Mouse (Mus musculus): ENCODE results near the gene Arhgap15. TPM values are rescaled to one million over a fixed set of nuclear protein-coding genes. Genes with fewer than 3 reads are reported as not detected.

Arhgap15 gene
- total and polyA plus RNA-seq, 2 experiments: 0.12 to 2.4 TPM

DNA sequence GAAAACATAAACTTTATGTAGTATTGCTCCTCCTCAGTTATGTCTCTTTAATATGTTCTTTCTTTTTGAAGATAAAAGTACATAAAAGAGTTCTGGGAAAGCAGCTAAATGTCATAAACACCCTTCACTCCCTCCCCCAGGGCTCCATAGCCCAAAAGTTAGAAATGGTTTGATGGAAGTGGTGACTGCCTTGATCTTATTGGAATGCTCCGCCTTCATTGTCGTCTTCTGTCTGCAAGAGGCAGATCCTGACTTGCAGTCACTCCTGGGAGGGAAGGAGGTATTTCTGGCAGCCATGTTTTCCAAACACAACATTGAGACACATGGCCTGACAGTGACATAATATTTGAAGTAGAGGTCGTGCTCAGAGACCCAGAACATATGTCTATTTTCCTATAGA is 375.5 kb downstream of the Arhgap15 start:
- no peaks in the 10 kb centered on the region for H3K27me3 ChIP-seq (ENCODE audit: control insufficient read depth, insufficient read depth, low read length)
- whole genome bisulfite sequencing: 74% methylated on average over 3 of the region's 3 CpGs
- H3K9ac ChIP-seq (ENCODE audit: low read depth, low read length): no peak overlapping the region
- TF ChIP-seq POLR2A (IDR thresholded peaks at IDR 0.05; ENCODE audit: extremely low read depth, insufficient read depth, low read length) (no peak), CTCF (IDR thresholded peaks at IDR 0.05; ENCODE audit: low read depth, low read length) (no peak)
- no peak overlapping the region for H3K4me3 ChIP-seq (ENCODE audit: insufficient read depth, low read depth, low read length)
- no peaks in the 10 kb centered on the region for H3K79me2 ChIP-seq (ENCODE audit: control insufficient read depth, insufficient read depth, low read length)
- no peaks in the 10 kb centered on the region for H3K4me1 ChIP-seq (ENCODE audit: control insufficient read depth, insufficient read depth, low read length)
- H3K36me3 ChIP-seq (ENCODE audit: control insufficient read depth, insufficient read depth, low read length): no peaks in the 10 kb centered on the region
- no peak overlapping the region for H3K27ac ChIP-seq (replicated peaks; ENCODE audit: insufficient read depth, low read depth, low read length)
- DNase-seq (ENCODE audit: extremely low read depth, low read depth, low spot score): no peak

DNA sequence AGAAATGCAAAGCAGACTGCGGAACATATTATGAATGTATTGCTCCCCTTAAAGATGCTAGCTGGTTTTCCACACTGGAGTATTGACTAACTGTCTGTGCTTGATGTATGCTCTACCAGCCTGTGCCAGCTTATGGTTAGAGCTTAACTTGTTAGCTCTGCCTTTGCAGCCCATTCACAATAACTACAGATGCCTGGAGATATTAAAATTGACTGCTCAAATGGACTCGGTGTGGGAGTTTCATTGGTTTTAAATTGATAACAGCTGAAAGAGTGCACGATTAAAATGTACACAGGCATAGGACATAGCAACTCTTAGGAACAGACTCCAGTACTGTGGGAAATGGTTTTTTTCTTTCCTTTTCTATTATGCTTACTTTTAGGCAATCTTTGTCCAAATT is 376.1 kb downstream of the Arhgap15 start:
- no peak overlapping the region for H3K27ac ChIP-seq (replicated peaks; ENCODE audit: insufficient read depth, low read depth, low read length)
- H3K27me3 ChIP-seq (ENCODE audit: control insufficient read depth, insufficient read depth, low read length): no peaks in the 10 kb centered on the region
- 90% methylated on average over 3 of the region's 3 CpGs for WGBS
- H3K79me2 ChIP-seq (ENCODE audit: control insufficient read depth, insufficient read depth, low read length): no peaks in the 10 kb centered on the region
- no peaks in the 10 kb centered on the region for H3K36me3 ChIP-seq (ENCODE audit: control insufficient read depth, insufficient read depth, low read length)
- no peaks in the 10 kb centered on the region for H3K4me1 ChIP-seq (ENCODE audit: control insufficient read depth, insufficient read depth, low read length)
- H3K9ac ChIP-seq (ENCODE audit: low read depth, low read length): no peak overlapping the region
- no peak for TF ChIP-seq CTCF (IDR thresholded peaks at IDR 0.05; ENCODE audit: low read depth, low read length)
- no peak for TF ChIP-seq POLR2A (IDR thresholded peaks at IDR 0.05; ENCODE audit: extremely low read depth, insufficient read depth, low read length)
- DNase-seq (ENCODE audit: extremely low read depth, low read depth, low spot score): no peak
- H3K4me3 ChIP-seq (ENCODE audit: insufficient read depth, low read depth, low read length): no peak overlapping the region

DNA sequence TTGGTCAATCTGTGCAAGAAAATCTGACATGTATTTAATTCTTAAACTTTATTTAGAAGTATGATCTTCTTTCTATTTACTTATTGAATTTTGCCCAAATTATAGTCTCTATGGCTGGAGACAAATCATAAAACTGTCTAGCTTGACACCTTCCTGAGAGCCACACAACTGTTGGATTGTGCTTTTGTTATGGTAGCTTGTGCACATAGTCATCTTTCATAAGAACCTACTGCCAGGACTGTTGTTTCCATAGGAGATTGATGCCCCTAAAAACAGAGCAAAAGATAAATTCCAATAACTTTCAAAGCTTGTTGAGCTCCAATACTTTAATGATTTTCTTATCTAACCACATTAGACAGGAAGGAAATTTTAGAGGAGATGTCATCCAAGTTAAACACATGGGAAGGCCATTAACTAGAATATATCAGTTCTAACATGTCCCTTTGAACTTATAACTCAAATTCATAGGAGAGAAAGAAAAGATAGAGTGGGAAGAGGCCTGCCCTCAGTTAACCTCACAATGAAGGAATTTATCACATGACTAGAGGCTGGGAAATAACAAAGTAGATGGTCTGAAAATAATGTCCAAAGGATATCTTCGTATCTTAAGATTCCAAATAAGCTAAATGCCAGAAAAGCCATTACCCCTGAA is 377.5 kb downstream of the Arhgap15 start:
- H3K4me3 ChIP-seq (ENCODE audit: insufficient read depth, low read depth, low read length): no peak overlapping the region
- no peaks in the 10 kb centered on the region for H3K4me1 ChIP-seq (ENCODE audit: control insufficient read depth, insufficient read depth, low read length)
- TF ChIP-seq CTCF (IDR thresholded peaks at IDR 0.05; ENCODE audit: low read depth, low read length): no peak
- TF ChIP-seq POLR2A (IDR thresholded peaks at IDR 0.05; ENCODE audit: extremely low read depth, insufficient read depth, low read length): no peak
- H3K27me3 ChIP-seq (ENCODE audit: control insufficient read depth, insufficient read depth, low read length): no peaks in the 10 kb centered on the region
- no peaks in the 10 kb centered on the region for H3K36me3 ChIP-seq (ENCODE audit: control insufficient read depth, insufficient read depth, low read length)
- no peak overlapping the region for H3K9ac ChIP-seq (ENCODE audit: low read depth, low read length)
- no peak for DNase-seq (ENCODE audit: extremely low read depth, low read depth, low spot score)
- WGBS: 63% methylated on average over 1 of the region's 1 CpGs
- H3K27ac ChIP-seq (replicated peaks; ENCODE audit: insufficient read depth, low read depth, low read length): no peak overlapping the region
- no peaks in the 10 kb centered on the region for H3K79me2 ChIP-seq (ENCODE audit: control insufficient read depth, insufficient read depth, low read length)

DNA sequence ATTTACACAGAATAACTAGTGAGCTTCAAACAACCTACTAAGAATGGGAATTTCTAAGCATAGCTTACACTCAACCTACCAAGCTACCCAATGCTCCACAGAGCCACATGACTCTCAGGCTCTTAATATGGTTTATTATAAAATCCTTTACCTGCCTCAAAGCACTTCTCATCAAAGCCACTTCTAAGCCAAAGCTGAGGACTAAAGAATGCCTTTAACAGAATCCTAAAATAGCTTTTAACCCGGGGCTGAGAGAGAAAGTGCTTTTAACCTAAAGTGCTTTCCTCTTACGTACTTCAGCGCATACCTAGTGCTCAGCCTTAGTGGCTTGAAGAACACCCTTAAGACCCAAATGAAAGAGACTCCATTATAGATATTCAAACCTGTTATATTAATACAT is 380.9 kb downstream of the Arhgap15 start:
- Histone ChIP-seq H3K4me3 (ENCODE audit: insufficient read depth, low read depth, low read length) (no peak overlapping the region), H3K27ac (replicated peaks; ENCODE audit: insufficient read depth, low read depth, low read length) (no peak overlapping the region), H3K79me2 (ENCODE audit: control insufficient read depth, insufficient read depth, low read length) (no peaks in the 10 kb centered on the region), H3K36me3 (ENCODE audit: control insufficient read depth, insufficient read depth, low read length) (no peaks in the 10 kb centered on the region), H3K27me3 (ENCODE audit: control insufficient read depth, insufficient read depth, low read length) (no peaks in the 10 kb centered on the region), H3K4me1 (ENCODE audit: control insufficient read depth, insufficient read depth, low read length) (no peaks in the 10 kb centered on the region), H3K9ac (ENCODE audit: low read depth, low read length) (no peak overlapping the region)
- WGBS: 80% methylated on average over 3 of the region's 3 CpGs
- TF ChIP-seq POLR2A (IDR thresholded peaks at IDR 0.05; ENCODE audit: extremely low read depth, insufficient read depth, low read length): no peak
- TF ChIP-seq CTCF (IDR thresholded peaks at IDR 0.05; ENCODE audit: low read depth, low read length): no peak
- DNase-seq (ENCODE audit: extremely low read depth, low read depth, low spot score): no peak

DNA sequence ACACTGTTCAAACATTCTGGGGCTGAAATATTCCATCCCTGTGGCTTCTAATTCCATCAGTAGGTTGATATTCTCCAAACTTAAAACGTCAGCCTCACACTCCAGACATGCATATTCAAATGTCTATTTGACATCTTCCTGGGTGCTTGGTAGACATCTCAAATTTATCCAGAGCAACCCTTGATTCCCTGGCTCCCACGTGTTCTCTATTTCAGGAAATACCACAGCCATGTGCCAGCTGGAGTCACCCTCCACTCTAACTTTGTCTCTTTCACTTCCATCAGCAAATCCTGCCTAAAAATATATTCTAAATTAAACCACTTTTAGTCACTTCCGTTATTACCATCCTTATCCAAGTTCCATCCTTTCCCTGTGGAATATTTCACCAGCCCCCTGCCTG is 382.6 kb downstream of the Arhgap15 start:
- Histone ChIP-seq H3K9ac (ENCODE audit: low read depth, low read length) (no peak overlapping the region), H3K79me2 (ENCODE audit: control insufficient read depth, insufficient read depth, low read length) (no peaks in the 10 kb centered on the region), H3K27ac (replicated peaks; ENCODE audit: insufficient read depth, low read depth, low read length) (no peak overlapping the region), H3K4me3 (ENCODE audit: insufficient read depth, low read depth, low read length) (no peak overlapping the region), H3K4me1 (ENCODE audit: control insufficient read depth, insufficient read depth, low read length) (no peaks in the 10 kb centered on the region), H3K36me3 (ENCODE audit: control insufficient read depth, insufficient read depth, low read length) (no peaks in the 10 kb centered on the region), H3K27me3 (ENCODE audit: control insufficient read depth, insufficient read depth, low read length) (no peaks in the 10 kb centered on the region)
- no peak for TF ChIP-seq CTCF (IDR thresholded peaks at IDR 0.05; ENCODE audit: low read depth, low read length)
- TF ChIP-seq POLR2A (IDR thresholded peaks at IDR 0.05; ENCODE audit: extremely low read depth, insufficient read depth, low read length): no peak
- WGBS: 68% methylated on average over 3 of the region's 3 CpGs
- no peak for DNase-seq (ENCODE audit: extremely low read depth, low read depth, low spot score)

DNA sequence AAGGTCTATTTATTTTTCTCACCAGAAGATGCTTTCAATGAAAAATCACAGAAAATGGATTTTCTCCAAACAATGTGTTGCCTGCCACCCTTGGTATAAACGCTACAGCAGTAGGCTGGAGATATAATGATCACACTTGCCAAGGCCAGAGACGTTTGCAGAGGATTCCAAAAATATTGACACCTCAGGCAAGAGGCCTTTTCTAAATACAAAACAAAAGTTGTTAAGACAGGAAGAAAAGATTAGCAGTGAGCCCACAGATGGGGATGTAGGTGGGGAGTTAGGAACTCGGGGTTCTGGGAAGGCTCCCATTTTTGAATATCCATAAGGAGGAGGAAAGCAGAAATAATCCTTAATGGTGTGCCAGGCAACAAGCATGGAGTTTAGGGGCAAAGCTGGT is 386.2 kb downstream of the Arhgap15 start:
- 64% methylated on average over 3 of the region's 3 CpGs for WGBS
- no peaks in the 10 kb centered on the region for H3K4me1 ChIP-seq (ENCODE audit: control insufficient read depth, insufficient read depth, low read length)
- no peaks in the 10 kb centered on the region for H3K79me2 ChIP-seq (ENCODE audit: control insufficient read depth, insufficient read depth, low read length)
- no peak for DNase-seq (ENCODE audit: extremely low read depth, low read depth, low spot score)
- no peak overlapping the region for H3K9ac ChIP-seq (ENCODE audit: low read depth, low read length)
- no peaks in the 10 kb centered on the region for H3K36me3 ChIP-seq (ENCODE audit: control insufficient read depth, insufficient read depth, low read length)
- TF ChIP-seq POLR2A (IDR thresholded peaks at IDR 0.05; ENCODE audit: extremely low read depth, insufficient read depth, low read length) (no peak), CTCF (IDR thresholded peaks at IDR 0.05; ENCODE audit: low read depth, low read length) (no peak)
- no peak overlapping the region for H3K27ac ChIP-seq (replicated peaks; ENCODE audit: insufficient read depth, low read depth, low read length)
- no peak overlapping the region for H3K4me3 ChIP-seq (ENCODE audit: insufficient read depth, low read depth, low read length)
- H3K27me3 ChIP-seq (ENCODE audit: control insufficient read depth, insufficient read depth, low read length): no peaks in the 10 kb centered on the region
